Mouse (Mus musculus) kidney, adult 11 months (tissue): ENCODE results near the gene Slc38a8.

Source experiments
- DNase-seq: peaks from one replicate; pipeline ENCODE4 v3.0.0; 2022

The Slc38a8 gene

GRCm38 (mm10) chr8:119484145-119484896, 17.2 kb downstream of the Slc38a8 start:
- no peak for DNase-seq

DNA sequence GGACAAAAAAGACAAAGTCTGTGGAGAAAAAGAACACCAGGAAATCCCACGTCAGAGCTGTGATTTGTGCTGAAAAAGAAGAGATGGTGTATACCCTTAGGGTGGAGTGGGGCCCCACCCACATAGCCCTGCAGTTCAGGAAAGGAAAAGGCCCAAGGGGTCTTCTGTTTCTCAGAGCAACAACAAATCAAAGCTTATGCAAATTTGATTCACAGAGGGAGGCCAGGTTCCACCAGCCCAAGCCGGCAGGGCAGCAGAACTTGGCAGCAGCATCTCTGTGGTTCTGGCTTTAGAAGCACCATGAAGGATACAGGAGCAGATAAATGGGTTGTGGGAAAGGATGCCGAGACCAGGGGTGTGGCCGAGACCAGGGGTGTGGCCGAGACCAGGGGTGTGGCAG, 22.8 kb downstream of the Slc38a8 start:
- DNase-seq = no peak

DNA sequence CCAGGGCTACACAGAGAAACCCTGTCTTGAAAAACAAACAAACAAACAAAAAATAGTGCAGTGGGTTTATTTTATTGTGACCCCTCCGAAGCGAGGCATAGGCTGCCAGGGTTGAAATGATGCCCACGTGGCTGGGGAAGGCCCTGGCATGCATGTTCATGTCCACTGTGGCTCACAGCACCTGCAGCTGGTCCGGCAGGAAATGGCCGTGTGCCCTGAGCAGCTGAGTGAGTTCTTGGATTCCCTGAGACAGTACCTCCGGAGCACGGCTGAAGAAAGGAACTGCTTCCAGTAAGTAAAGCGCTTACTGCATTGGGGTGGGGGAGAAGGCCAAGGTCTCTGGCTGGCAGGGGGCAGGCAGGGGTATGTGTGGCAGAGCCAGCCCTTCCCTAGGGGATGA, 33.4 kb downstream of the Slc38a8 start:
- DNase-seq = no peak

DNA sequence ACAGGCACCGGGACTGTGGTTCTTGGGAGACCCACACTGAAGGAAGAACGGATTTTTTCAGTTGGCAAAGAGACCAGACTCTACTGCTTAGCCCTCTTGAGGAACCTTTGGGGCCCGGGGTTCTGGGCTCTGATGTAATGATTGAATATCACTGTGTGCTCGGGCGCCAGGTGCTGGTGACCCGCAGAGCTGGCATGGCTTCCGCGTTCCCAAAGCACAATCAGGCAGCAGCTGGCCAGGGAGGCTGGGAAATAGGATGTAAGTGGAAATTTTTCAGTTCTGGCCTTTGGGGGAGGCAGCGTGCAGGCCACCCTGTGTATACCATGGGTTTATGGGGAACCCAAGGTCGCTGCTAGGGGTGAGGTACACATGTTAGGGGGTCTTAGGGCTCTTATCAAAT, 34.7 kb downstream of the Slc38a8 start:
- DNase-seq = no peak

- DNase-seq = no peak
Measured at GRCm38 (mm10) chr8:119466105-119466504, 35.4 kb downstream of the Slc38a8 start.

GRCm38 (mm10) chr8:119463709-119464108, 37.8 kb downstream of the Slc38a8 start:
- no peak for DNase-seq

DNA sequence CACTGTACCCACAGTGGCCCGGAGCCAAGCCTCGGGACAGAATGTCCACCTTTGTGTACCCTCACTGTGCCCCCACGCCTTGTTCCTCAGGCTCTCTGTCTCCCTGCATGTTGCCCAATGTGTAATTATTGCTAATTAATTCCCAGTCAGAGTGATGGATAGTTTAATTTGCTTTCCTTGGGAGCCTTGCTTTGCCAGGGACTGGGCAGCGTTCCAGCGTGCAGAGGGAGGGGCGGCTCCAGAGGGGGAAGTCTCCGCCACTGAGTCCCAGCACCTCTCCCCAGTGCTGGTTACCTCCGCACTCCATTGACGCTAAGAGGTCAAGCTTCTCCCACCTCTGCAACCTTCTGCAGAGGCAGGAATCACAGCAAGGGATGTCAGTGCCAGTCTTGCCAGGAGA, 40.1 kb downstream of the Slc38a8 start:
- no peak for DNase-seq

- no peak for DNase-seq
Measured at GRCm38 (mm10) chr8:119459724-119460123, 41.8 kb downstream of the Slc38a8 start.

GRCm38 (mm10) chr8:119456045-119456444, 45.5 kb downstream of the Slc38a8 start:
- no peak for DNase-seq

DNA sequence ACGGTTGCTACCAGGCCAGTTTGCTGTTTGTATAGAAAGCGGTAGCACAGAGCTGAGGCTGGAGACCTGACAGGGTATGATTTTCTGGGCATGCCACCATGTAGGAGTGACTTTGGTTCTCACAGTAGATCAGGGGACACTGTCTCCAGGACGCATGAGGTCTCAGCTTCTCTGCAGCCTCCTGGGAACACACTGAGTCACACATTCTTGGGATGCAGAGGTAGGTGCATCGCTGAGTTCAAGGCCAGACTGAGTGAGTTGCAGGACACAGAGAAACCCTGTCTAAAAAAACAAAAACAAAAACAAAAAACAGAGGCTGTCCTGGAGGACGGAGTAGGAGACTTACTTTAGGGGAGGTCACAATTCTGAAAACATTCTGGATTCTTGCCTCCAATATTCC, 48.6 kb downstream of the Slc38a8 start:
- no peak for DNase-seq

DNA sequence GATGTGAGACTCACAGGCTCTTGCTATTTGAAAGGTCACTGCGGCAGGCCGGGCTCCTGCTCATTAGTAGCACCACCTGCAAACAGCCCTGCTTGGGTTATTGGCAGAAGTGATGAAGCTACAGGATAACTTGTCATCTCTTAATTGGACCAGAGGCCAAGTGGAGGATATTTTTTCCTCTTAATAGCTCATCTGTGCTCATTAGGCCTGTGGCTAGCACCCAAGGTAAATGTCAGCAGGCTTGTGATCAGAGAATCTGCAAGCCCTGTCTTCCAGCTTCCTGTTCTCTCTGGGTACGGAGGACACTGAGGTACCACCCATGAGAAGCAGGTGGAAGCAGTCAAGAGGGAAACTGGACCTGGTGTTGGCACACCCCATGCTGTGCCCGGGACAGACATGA, 50.4 kb downstream of the Slc38a8 start:
- no peak for DNase-seq

- no peak for DNase-seq
Measured at GRCm38 (mm10) chr8:119449627-119450026, 51.9 kb downstream of the Slc38a8 start.

GRCm38 (mm10) chr8:119447781-119448170, 53.7 kb downstream of the Slc38a8 start:
- no peak for DNase-seq

- no peak for DNase-seq
Measured at GRCm38 (mm10) chr8:119446990-119447780, 54.3 kb downstream of the Slc38a8 start.

- DNase-seq = peak; percentile 80
Measured at GRCm38 (mm10) chr8:119446211-119446989, 55.1 kb downstream of the Slc38a8 start, which contains the start of gene Necab2. Gene Necab2 (plus strand): TSS chr8:119446719.

DNA sequence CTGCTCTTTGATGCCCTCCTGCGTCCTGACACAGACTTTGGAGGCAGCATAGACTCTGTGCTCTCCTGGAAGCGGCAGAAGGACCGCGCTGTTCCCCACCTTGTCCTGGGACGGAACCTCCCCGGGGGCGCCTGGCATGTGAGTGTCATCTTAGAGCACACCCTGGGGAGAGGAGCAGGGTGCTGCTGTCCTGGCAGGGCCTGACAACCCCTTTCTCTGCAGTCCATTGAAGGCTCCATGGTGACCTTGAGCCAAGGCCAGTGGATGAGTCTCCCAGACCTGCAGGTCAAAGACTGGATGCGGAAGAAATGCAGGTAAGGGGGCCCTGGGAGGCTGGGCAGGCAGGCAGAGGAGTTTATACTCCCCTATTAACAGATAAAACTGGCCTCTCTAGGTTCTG, 58.5 kb downstream of the Slc38a8 start:
- DNase-seq = no peak

GRCm38 (mm10) chr8:119442013-119442412, 59.5 kb downstream of the Slc38a8 start:
- no peak for DNase-seq

GRCm38 (mm10) chr8:119440952-119441270, 60.6 kb downstream of the Slc38a8 start:
- DNase-seq = peak; percentile 91

DNA sequence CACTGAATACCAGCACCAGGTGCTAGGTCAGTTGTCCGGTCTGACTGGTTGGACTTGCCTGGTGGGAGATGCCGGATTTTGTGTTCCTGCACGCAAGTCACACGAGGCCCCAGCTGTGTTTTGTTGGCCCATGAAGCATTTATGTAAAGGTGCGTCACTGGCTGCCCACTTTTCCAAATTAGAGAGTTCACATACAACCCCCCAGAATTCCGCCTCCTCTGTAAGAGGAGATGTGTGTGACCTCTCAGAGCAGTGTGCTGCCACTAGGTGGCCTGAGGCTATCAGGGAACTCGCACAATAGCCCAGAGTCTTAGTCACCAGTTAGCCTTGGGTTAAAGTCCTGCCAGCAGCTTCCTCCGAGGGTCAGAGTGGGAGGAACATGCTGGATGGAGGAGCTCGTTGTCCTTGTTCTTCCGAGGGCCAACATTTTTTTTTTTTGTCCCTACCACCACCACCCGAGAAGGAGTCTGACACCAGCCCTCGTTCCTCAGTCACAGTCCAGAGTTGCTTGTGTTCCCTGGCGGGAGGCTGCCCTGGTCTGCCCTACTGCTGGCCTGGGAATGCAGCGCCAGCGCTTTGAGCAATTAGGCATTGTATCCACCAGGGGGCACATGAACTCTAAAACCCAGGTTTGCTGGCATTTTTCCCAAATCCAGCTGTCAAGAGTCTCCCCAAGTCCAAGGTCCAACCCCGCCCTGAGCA, 61.1 kb downstream of the Slc38a8 start:
- DNase-seq = peak; percentile 79

- DNase-seq = no peak
Measured at GRCm38 (mm10) chr8:119439893-119440249, 61.6 kb downstream of the Slc38a8 start.

DNA sequence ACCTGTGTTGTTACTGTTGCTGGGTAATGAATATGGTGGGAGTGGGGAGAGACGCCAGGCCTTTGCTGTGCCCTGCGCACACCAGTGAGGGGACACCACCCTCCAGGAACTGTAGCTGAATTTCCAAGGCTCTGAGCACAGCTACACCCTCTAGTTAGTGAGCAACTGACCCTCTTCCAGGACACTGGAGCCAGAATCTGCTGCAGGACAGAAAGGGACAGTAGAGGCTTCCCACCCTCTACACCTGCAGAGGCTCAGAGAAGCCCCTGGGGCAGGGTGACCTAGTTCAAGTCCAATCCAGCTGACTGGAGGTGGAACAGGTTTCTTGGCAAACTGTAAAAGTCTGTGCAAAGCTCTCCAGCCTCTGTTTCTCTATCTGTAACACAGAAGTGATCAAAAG, 62.1 kb downstream of the Slc38a8 start:
- no peak for DNase-seq

- DNase-seq = peak; percentile 67
Measured at GRCm38 (mm10) chr8:119438876-119439275, 62.6 kb downstream of the Slc38a8 start.

- DNase-seq = no peak
Measured at GRCm38 (mm10) chr8:119437506-119437905, 64.0 kb downstream of the Slc38a8 start.
